23 mouse cellular contexts compared by ENCODE assay signal in genomic region chr2:145223646-145224045, GRCm38 (mm10). TPM values are rescaled to one million over a fixed set of nuclear protein-coding genes. Genes with fewer than 3 reads are reported as not detected.
A peak's percentile ranks its signal among the peaks of the same experiment; 100 is the strongest.
DNase-seq lines count a peak whose midpoint lies in the region; ATAC-seq and TF ChIP-seq lines count a peak whose summit lies in the region.
"Had no signal": no experiment of that assay in that cellular context is flagged by ENCODE, and none has a peak within 500 bp of the region (broad histone marks: within the 10 kb centered on the region; RNA-seq: fewer than 3 reads in every experiment).

No protein-coding gene starts in this region.

- no peaks in the 10 kb centered on the region; the same call in 1 of the 2 replicates for H3K4me1 ChIP-seq in heart, adult 2 months (ENCODE audit: control insufficient read depth, insufficient read depth, low read length)
- peaks cover 91% of the 10 kb centered on the region for H3K4me1 ChIP-seq in megakaryocyte, embryonic 14.5 days
- no peaks in the 10 kb centered on the region for H3K4me1 ChIP-seq in midbrain, embryonic 14.5 days (ENCODE audit: control insufficient read depth, insufficient read depth, low read length)
- H3K4me1 ChIP-seq: embryonic facial prominence, embryonic 15.5 days; forebrain, embryonic 13.5 days; forebrain, embryonic 15.5 days had no signal

- H3K9ac ChIP-seq in heart, adult 2 months (ENCODE audit: low read depth, low read length) = no peak overlapping the region
- no peak overlapping the region for H3K9ac ChIP-seq in midbrain, embryonic 14.5 days (replicated peaks; ENCODE audit: low read length)
- H3K9ac ChIP-seq: embryonic facial prominence, embryonic 13.5 days; embryonic facial prominence, embryonic 15.5 days; forebrain, embryonic 13.5 days; forebrain, embryonic 15.5 days; forebrain, postnatal 0 days had no signal

- WGBS in heart, adult 2 months = 90% methylated on average over 4 of the region's 4 CpGs
- 91% methylated on average over 4 of the region's 4 CpGs for WGBS in midbrain, embryonic 14.5 days

- peak; percentile 58 for DNase-seq in heart, adult 11 months
- no peak for DNase-seq in heart, adult 2 months
- peak; percentile 79 for DNase-seq in 416B (ENCODE audit: low read depth)
- no peak for DNase-seq in midbrain, embryonic 14.5 days
- DNase-seq: adrenal gland, adult 2 months; adrenal gland, postnatal 10 days; adrenal gland, postnatal 25 days; cerebellum, adult 11 months; cerebellum, adult 18-20 months; cerebellum, adult 8-10 months; cerebellum, adult 9-11 months; cerebellum, postnatal 14 days; cerebellum, postnatal 36 days; embryo, embryonic 11 days; forebrain, postnatal 0 days had no signal

- intact Hi-C loops in heart, adult 2 months (cut with DNase I) = no loop called here

- H3K27ac ChIP-seq in heart, adult 2 months = no peak overlapping the region
- no peak overlapping the region for H3K27ac ChIP-seq in midbrain, embryonic 14.5 days (replicated peaks; ENCODE audit: low read depth, low read length)
- H3K27ac ChIP-seq: embryonic facial prominence, embryonic 13.5 days; embryonic facial prominence, embryonic 15.5 days; forebrain, embryonic 13.5 days; forebrain, embryonic 15.5 days had no signal

- TF ChIP-seq POLR2A in heart, adult 2 months (IDR thresholded peaks at IDR 0.05; ENCODE audit: insufficient read depth, low read depth, low read length) = no peak

- no peak for TF ChIP-seq CTCF in heart, adult 2 months (IDR thresholded peaks at IDR 0.05)

- no peaks in the 10 kb centered on the region for H3K36me3 ChIP-seq in heart, adult 2 months (ENCODE audit: control insufficient read depth, insufficient read depth, low read length)
- H3K36me3 ChIP-seq in megakaryocyte, embryonic 14.5 days (replicated peaks; ENCODE audit: low read length) = peaks cover 40% of the 10 kb centered on the region
- no peaks in the 10 kb centered on the region for H3K36me3 ChIP-seq in midbrain, embryonic 14.5 days (ENCODE audit: control insufficient read depth, insufficient read depth, low read length)
- H3K36me3 ChIP-seq: embryonic facial prominence, embryonic 13.5 days; embryonic facial prominence, embryonic 15.5 days; forebrain, embryonic 15.5 days had no signal

- no peak overlapping the region for H3K4me2 ChIP-seq in midbrain, embryonic 14.5 days (ENCODE audit: low read length)
- H3K4me2 ChIP-seq: embryonic facial prominence, embryonic 13.5 days; embryonic facial prominence, embryonic 15.5 days; forebrain, embryonic 13.5 days; forebrain, embryonic 15.5 days had no signal

- H3K4me3 ChIP-seq in heart, adult 2 months = no peak overlapping the region
- peak overlapping the region; percentile 57 for H3K4me3 ChIP-seq in megakaryocyte, embryonic 14.5 days (replicated peaks)
- no peak overlapping the region for H3K4me3 ChIP-seq in midbrain, embryonic 14.5 days (replicated peaks; ENCODE audit: low read depth, low read length)
- H3K4me3 ChIP-seq: embryonic facial prominence, embryonic 13.5 days; embryonic facial prominence, embryonic 15.5 days; erythroblast, embryonic 14.5 days; forebrain, embryonic 13.5 days; forebrain, embryonic 15.5 days had no signal

- no peak for ATAC-seq in megakaryocyte, adult 5-6 weeks (ENCODE audit: poor library complexity, severe bottlenecking)
- ATAC-seq in midbrain, embryonic 14.5 days (ENCODE audit: low FRiP score, low TSS enrichment) = no peak
- ATAC-seq: forebrain, embryonic 13.5 days; forebrain, embryonic 15.5 days; forebrain, postnatal 0 days had no signal

- TF ChIP-seq EP300 in heart, adult 2 months (IDR thresholded peaks at IDR 0.05; ENCODE audit: insufficient read depth, low read depth, low read length) = no peak

- H3K79me2 ChIP-seq in heart, adult 2 months (replicated peaks; ENCODE audit: control insufficient read depth, insufficient read depth, low read length) = no peaks in the 10 kb centered on the region

- H3K9me3 ChIP-seq in megakaryocyte, embryonic 14.5 days = no peaks in the 10 kb centered on the region
- H3K9me3 ChIP-seq in midbrain, embryonic 14.5 days (ENCODE audit: control insufficient read depth, low read length) = no peaks in the 10 kb centered on the region
- H3K9me3 ChIP-seq: embryonic facial prominence, embryonic 13.5 days; embryonic facial prominence, embryonic 15.5 days; forebrain, embryonic 13.5 days; forebrain, embryonic 15.5 days had no signal

- no peaks in the 10 kb centered on the region for H3K27me3 ChIP-seq in heart, adult 2 months (ENCODE audit: control insufficient read depth, insufficient read depth, low read length)
- H3K27me3 ChIP-seq in megakaryocyte, embryonic 14.5 days (replicated peaks) = no peaks in the 10 kb centered on the region
- H3K27me3 ChIP-seq in midbrain, embryonic 14.5 days (ENCODE audit: control insufficient read depth, insufficient read depth, low read length) = no peaks in the 10 kb centered on the region
- H3K27me3 ChIP-seq: embryonic facial prominence, embryonic 13.5 days; embryonic facial prominence, embryonic 15.5 days; forebrain, embryonic 13.5 days; forebrain, embryonic 15.5 days had no signal

RNA-seq across cellular contexts. Expression of gene Slc24a3, which starts 56.1 kb away (rescaled TPM):
- 1 to 10 TPM; 2.7 to 2.8 TPM for total RNA-seq in heart, adult 2 months (2021)
- polyA plus RNA-seq in heart, adult 2 months (2012; rRNA removed) = 3.3 and 3.6 TPM in 2 replicates
- polyA plus RNA-seq in megakaryocyte, embryonic 14.5 days (2012; ENCODE audit: insufficient read depth, low replicate concordance) = 66.1 and 106 TPM in 2 replicates
- 0.58 and 1.4 TPM in 2 replicates for total RNA-seq in megakaryocyte, adult 5-6 weeks (2015)
- total RNA-seq in megakaryocyte, adult 5-6 weeks (2017) = 0.70 and 1.1 TPM in 2 replicates
- 13.1 and 14.4 TPM in 2 replicates for polyA plus RNA-seq in midbrain, embryonic 14.5 days (2014; fragmentation: Nextera tagmentation; extraction: Ambion mirVana)
- total RNA-seq: MEL had no signal

Comparison
In these comparisons a context has a peak if more than half of its experiments do, and no peak if none do; other contexts are left out.
1. DNase-seq: peak in heart, adult 11 months (single experiment) and 416B (single experiment); none in heart, adult 2 months (0 of 2) and midbrain, embryonic 14.5 days (single experiment).